Mouse (Mus musculus) G1E (cell line): Measurements from ENCODE around the gene Vezt.

Experiments used
- CTCF ChIP-seq: IDR thresholded peaks from 2 replicates; pipeline ENCODE4 v1.5.1; 2012; ENCODE audit warnings: low read depth, low read length, inconsistent platforms, mixed read lengths
- GATA1 ChIP-seq: IDR thresholded peaks from 2 replicates; pipeline ENCODE4 v1.6.1; 2012; ENCODE audit warnings: borderline replicate concordance, low read length, inconsistent platforms, mixed read lengths
- TAL1 ChIP-seq: conservative IDR thresholded peaks from 2 replicates; pipeline ENCODE4 v1.6.1; 2012; ENCODE audit warnings: low read depth, low read length, inconsistent platforms, mixed read lengths

DNA sequence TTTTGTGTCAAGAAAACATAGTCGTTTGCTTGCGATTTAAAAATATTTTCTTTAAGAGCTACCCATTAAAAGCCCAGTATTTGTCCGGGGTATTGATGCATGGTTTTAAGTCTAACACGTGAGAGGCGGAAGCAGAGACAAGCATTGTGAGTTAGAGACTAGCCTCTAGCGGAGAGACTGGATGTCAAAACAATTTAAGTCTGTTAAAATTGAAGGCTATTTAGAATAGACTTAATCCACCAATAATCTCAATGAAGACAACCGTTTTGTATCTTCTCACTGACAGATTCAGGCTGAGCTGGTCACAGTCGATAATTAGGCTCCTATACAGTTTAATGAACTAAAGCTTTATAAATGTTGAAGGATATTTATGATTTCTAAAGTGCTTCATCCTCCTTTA is 95.9 kb downstream of the Vezt start:
- no peak for TF ChIP-seq CTCF
- TF ChIP-seq GATA1 = no peak
- no peak for TF ChIP-seq TAL1
